Mouse (Mus musculus): ENCODE measurements around the gene Olfr1234. TPM values are rescaled to one million over a fixed set of nuclear protein-coding genes. Genes with fewer than 3 reads are reported as not detected.

Olfr1234 gene
- total RNA-seq, 1 experiment: not detected

Other genes with a start within 250 kb of the Olfr1234 start
- gene Olfr1221, start 247.6 kb downstream of the Olfr1234 start, total RNA-seq (2012; rRNA removed): not detected in 2 replicates
- not detected in 2 replicates for gene Olfr1222, start 231.8 kb downstream of the Olfr1234 start, total RNA-seq (2012; rRNA removed)
- gene Olfr1223, start 213.3 kb downstream of the Olfr1234 start, total RNA-seq (2012; rRNA removed): not detected in 2 replicates
- gene Olfr1224-ps1, start 200.8 kb downstream of the Olfr1234 start, total RNA-seq (2012; rRNA removed): not detected in 2 replicates
- not detected in 2 replicates for gene Olfr1225, start 190.2 kb downstream of the Olfr1234 start, total RNA-seq (2012; rRNA removed)
- gene Olfr1226, start 164.8 kb downstream of the Olfr1234 start, total RNA-seq (2012; rRNA removed): not detected in 2 replicates
- gene Olfr1228, start 110.8 kb downstream of the Olfr1234 start, total RNA-seq (2012; rRNA removed): not detected in 2 replicates
- not detected in 2 replicates for gene Olfr1229, start 76.9 kb downstream of the Olfr1234 start, total RNA-seq (2012; rRNA removed)
- gene Olfr1230, start 67.6 kb downstream of the Olfr1234 start, total RNA-seq (2012; rRNA removed): not detected in 2 replicates
- gene Olfr1231, start 57.8 kb downstream of the Olfr1234 start, total RNA-seq (2012; rRNA removed): not detected in 2 replicates
- gene Olfr1232, start 35.2 kb downstream of the Olfr1234 start, total RNA-seq (2012; rRNA removed): not detected in 2 replicates
- gene Olfr1233, start 22.5 kb downstream of the Olfr1234 start, total RNA-seq (2012; rRNA removed): not detected in 2 replicates
- not detected in 2 replicates for gene Olfr1238, start 44.8 kb upstream of the Olfr1234 start, total RNA-seq (2012; rRNA removed)
- not detected in 2 replicates for gene Olfr1239, start 55.5 kb upstream of the Olfr1234 start, total RNA-seq (2012; rRNA removed)
- not detected in 2 replicates for gene Olfr1240, start 78.1 kb upstream of the Olfr1234 start, total RNA-seq (2012; rRNA removed)
- not detected in 2 replicates for gene Olfr1241, start 122.3 kb upstream of the Olfr1234 start, total RNA-seq (2012; rRNA removed)
- gene Olfr1242, start 133.5 kb upstream of the Olfr1234 start, total RNA-seq (2012; rRNA removed): not detected in 2 replicates
- gene Olfr1243, start 166.6 kb upstream of the Olfr1234 start, total RNA-seq (2012; rRNA removed): not detected in 2 replicates
- gene Olfr1245, start 213.6 kb upstream of the Olfr1234 start, total RNA-seq (2012; rRNA removed): not detected in 2 replicates
- not detected in 2 replicates for gene Olfr1246, start 228.3 kb upstream of the Olfr1234 start, total RNA-seq (2012; rRNA removed)
- not detected in 2 replicates for gene Olfr1247, start 249.3 kb upstream of the Olfr1234 start, total RNA-seq (2012; rRNA removed)